Comparison of ENCODE assay signal across 9 mouse cellular contexts in genomic region chr11:6599011-6599681, GRCm38 (mm10). TPM values are rescaled to one million over a fixed set of nuclear protein-coding genes. Genes with fewer than 3 reads are reported as not detected.
DNase-seq lines count a peak whose midpoint lies in the region; ATAC-seq and TF ChIP-seq lines count a peak whose summit lies in the region.
"Had no signal": no experiment of that assay in that cellular context is flagged by ENCODE, and none has a peak within 500 bp of the region (broad histone marks: within the 10 kb centered on the region; RNA-seq: fewer than 3 reads in every experiment).

No protein-coding gene starts in this region.

- DNase-seq in cerebellum, adult 2 months = peak; percentile 31 to 51
- no peak for DNase-seq in cerebellum, adult 11 months
- peak; percentile 43 to 53 for DNase-seq in spleen, postnatal 14 days (ENCODE audit: low spot score in 2 of 2)
- no peak for DNase-seq in spleen, adult 12 weeks (ENCODE audit: low spot score)
- peak; percentile 77 to 84 for DNase-seq in spleen, postnatal 4 days (ENCODE audit: low spot score in 2 of 2)
- DNase-seq in right cerebral cortex, postnatal 14 days = no peak
- DNase-seq in kidney, adult 18-20 months = no peak
- DNase-seq: kidney, adult 11 months had no signal

- WGBS in cerebellum, adult 2 months = 10% methylated on average over 27 of the region's 27 CpGs
- WGBS in liver, embryonic 12.5 days (ENCODE audit: insufficient replicate concordance) = 40% methylated on average over 27 of the region's 27 CpGs

- H3K4me1 ChIP-seq in cerebellum, adult 2 months (ENCODE audit: control insufficient read depth, insufficient read depth, low read length) = peaks cover 34% of the 10 kb centered on the region
- peaks cover 76% of the 10 kb centered on the region for H3K4me1 ChIP-seq in liver, embryonic 12.5 days

- H3K4me2 ChIP-seq in liver, embryonic 12.5 days = peak overlapping the region; percentile 63

- peaks cover 49% of the 10 kb centered on the region for H3K36me3 ChIP-seq in liver, embryonic 12.5 days

- peak; percentile 55 for ATAC-seq in liver, embryonic 12.5 days

- H3K9me3 ChIP-seq in liver, embryonic 12.5 days (replicated peaks) = no peaks in the 10 kb centered on the region

- TF ChIP-seq POLR2A in cerebellum, adult 2 months (IDR thresholded peaks at IDR 0.05; ENCODE audit: borderline replicate concordance, insufficient read depth, low read length) = 0 out of 2 replicates have a peak, but pooled peaks have one; percentile 7

- H3K27ac ChIP-seq in cerebellum, adult 2 months (ENCODE audit: insufficient read depth, low read length) = no peak overlapping the region; the same call in 1 of the 2 replicates
- peak overlapping the region; percentile 96 for H3K27ac ChIP-seq in liver, embryonic 12.5 days

- H3K27me3 ChIP-seq in cerebellum, adult 2 months (ENCODE audit: control insufficient read depth, insufficient read depth, low read length) = no peaks in the 10 kb centered on the region
- peaks cover 24% of the 10 kb centered on the region for H3K27me3 ChIP-seq in liver, embryonic 12.5 days (replicated peaks)

- no peak overlapping the region for H3K4me3 ChIP-seq in cerebellum, adult 2 months (replicated peaks; ENCODE audit: insufficient read depth, low read depth, low read length)
- peak overlapping the region; percentile 38 for H3K4me3 ChIP-seq in liver, embryonic 12.5 days

- peak overlapping the region; percentile 40 for H3K9ac ChIP-seq in liver, embryonic 12.5 days

- TF ChIP-seq CTCF in cerebellum, adult 2 months (IDR thresholded peaks at IDR 0.05; ENCODE audit: borderline replicate concordance, insufficient read depth, low read depth, low read length) = no peak

RNA-seq across cellular contexts. Expression of gene Nacad, which starts 6.7 kb away (rescaled TPM):
- polyA plus RNA-seq in cerebellum, adult 2 months (2012; rRNA removed) = 70.0 and 94.4 TPM in 2 replicates
- 6.4 and 7.5 TPM in 2 replicates for polyA plus RNA-seq in liver, embryonic 12.5 days (2016; fragmentation: Nextera tagmentation; extraction: Ambion mirVana)

RNA-seq across cellular contexts. Expression of gene Tbrg4, which starts 26.7 kb away (rescaled TPM):
- 83.8 and 87.0 TPM in 2 replicates for polyA plus RNA-seq in cerebellum, adult 2 months (2012; rRNA removed)
- polyA plus RNA-seq in liver, embryonic 12.5 days (2016; fragmentation: Nextera tagmentation; extraction: Ambion mirVana) = 69.3 TPM in 2 replicates

RNA-seq across cellular contexts. Expression of gene Wap, which starts 39.3 kb away (rescaled TPM):
- polyA plus RNA-seq in cerebellum, adult 2 months (2012; rRNA removed) = not detected in 2 replicates
- polyA plus RNA-seq in liver, embryonic 12.5 days (2016; fragmentation: Nextera tagmentation; extraction: Ambion mirVana) = not detected in 2 replicates

RNA-seq across cellular contexts. Expression of gene Ccm2, which starts 52.5 kb away (rescaled TPM):
- polyA plus RNA-seq in cerebellum, adult 2 months (2012; rRNA removed) = 86.8 and 92.5 TPM in 2 replicates
- 57.9 and 60.0 TPM in 2 replicates for polyA plus RNA-seq in liver, embryonic 12.5 days (2016; fragmentation: Nextera tagmentation; extraction: Ambion mirVana)

RNA-seq across cellular contexts. Expression of gene Ramp3, which starts 59.2 kb away (rescaled TPM):
- 34.3 and 41.0 TPM in 2 replicates for polyA plus RNA-seq in cerebellum, adult 2 months (2012; rRNA removed)
- 0.23 and 0.49 TPM in 2 replicates for polyA plus RNA-seq in liver, embryonic 12.5 days (2016; fragmentation: Nextera tagmentation; extraction: Ambion mirVana)

Comparison
In these comparisons a context has a peak if more than half of its experiments do, and no peak if none do; other contexts are left out.
1. DNase-seq: peak in cerebellum, adult 2 months (2 of 2), spleen, postnatal 14 days (2 of 2) and spleen, postnatal 4 days (2 of 2); none in cerebellum, adult 11 months (single experiment), spleen, adult 12 weeks (single experiment), right cerebral cortex, postnatal 14 days (single experiment) and kidney, adult 18-20 months (single experiment).